8 mouse cellular contexts compared by ENCODE assay signal in the genomic region with DNA sequence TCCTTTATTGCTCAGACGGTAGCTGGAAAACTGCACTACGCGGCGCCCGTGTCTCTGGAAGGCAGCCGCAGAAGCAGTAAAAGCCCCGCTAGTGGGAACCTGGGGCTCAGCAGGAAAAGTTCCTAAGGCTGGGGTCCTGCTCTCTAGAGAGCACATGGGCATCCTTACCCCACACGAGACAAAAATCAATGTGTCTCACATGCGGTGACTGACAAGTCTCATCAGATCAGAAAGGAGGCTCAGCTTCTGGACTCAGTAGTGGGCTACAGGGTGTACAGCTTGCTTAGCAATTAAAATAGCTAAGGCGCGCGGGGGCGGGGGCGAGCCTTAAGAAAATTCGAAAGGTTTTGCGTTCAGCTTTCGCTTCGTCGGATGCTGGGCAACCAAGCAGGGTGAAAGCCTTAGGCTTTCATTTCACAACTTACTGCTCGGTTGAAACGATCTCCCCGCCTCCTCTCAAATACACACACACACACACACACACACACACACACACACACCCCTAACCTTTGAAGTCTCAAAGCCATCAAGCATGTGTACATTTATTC. TPM values are rescaled to one million over a fixed set of nuclear protein-coding genes. Genes with fewer than 3 reads are reported as not detected.
DNase-seq lines count a peak whose midpoint lies in the region; ATAC-seq and TF ChIP-seq lines count a peak whose summit lies in the region.

No protein-coding gene starts in this region.

- no peak for TF ChIP-seq CTCF in lung, adult 2 months (IDR thresholded peaks at IDR 0.05; ENCODE audit: insufficient read depth, low read length)

- ATAC-seq in heart, embryonic 11.5 days (replicated peaks; ENCODE audit: insufficient number of reproducible peaks, low FRiP score, low TSS enrichment) = no peak
- ATAC-seq in cerebellum, adult (ENCODE audit: insufficient number of reproducible peaks, low FRiP score, low TSS enrichment) = no peak

- peaks cover 81% of the 10 kb centered on the region for H3K4me1 ChIP-seq in embryonic facial prominence, embryonic 10.5 days
- H3K4me1 ChIP-seq in heart, embryonic 11.5 days (ENCODE audit: control insufficient read depth, insufficient read depth, low read length) = peaks cover 17% of the 10 kb centered on the region
- peaks cover 3% of the 10 kb centered on the region for H3K4me1 ChIP-seq in lung, adult 2 months (ENCODE audit: control insufficient read depth, insufficient read depth, low read length)

- peak; percentile 42 for DNase-seq in right cerebral cortex, postnatal 25 days
- no peak for DNase-seq in right cerebral cortex, postnatal 14 days
- DNase-seq in embryonic facial prominence, embryonic 10.5 days (ENCODE audit: low spot score) = peak; percentile 70
- peak; percentile 35 to 50 for DNase-seq in kidney, adult 8-10 months
- peak; percentile 72 for DNase-seq in lung, adult 2 months
- peak; percentile 73 for DNase-seq in retina, embryonic 14.5 days (ENCODE audit: low spot score)

- H3K9ac ChIP-seq in heart, embryonic 11.5 days (ENCODE audit: low read depth, low read length) = peak overlapping the region; percentile 81

- peak overlapping the region; percentile 81 for H3K4me3 ChIP-seq in embryonic facial prominence, embryonic 10.5 days
- peak overlapping the region; percentile 68 for H3K4me3 ChIP-seq in heart, embryonic 11.5 days (ENCODE audit: low read depth, low read length)
- H3K4me3 ChIP-seq in lung, adult 2 months (replicated peaks; ENCODE audit: extremely low read depth, low read depth, low read length) = peak overlapping the region; percentile 69

- TF ChIP-seq POLR2A in lung, adult 2 months (IDR thresholded peaks at IDR 0.05; ENCODE audit: borderline replicate concordance, extremely low read depth, low read depth, low read length) = no peak

- no peaks in the 10 kb centered on the region for H3K9me3 ChIP-seq in embryonic facial prominence, embryonic 10.5 days
- H3K9me3 ChIP-seq in heart, embryonic 11.5 days (replicated peaks; ENCODE audit: control insufficient read depth, low read length) = no peaks in the 10 kb centered on the region

- peaks cover 50% of the 10 kb centered on the region for H3K27me3 ChIP-seq in embryonic facial prominence, embryonic 10.5 days (replicated peaks; ENCODE audit: low read depth, poor library complexity, severe bottlenecking)
- H3K27me3 ChIP-seq in heart, embryonic 11.5 days (ENCODE audit: control insufficient read depth, insufficient read depth, low read length) = peaks cover 28% of the 10 kb centered on the region

- peak overlapping the region; percentile 94 for H3K4me2 ChIP-seq in heart, embryonic 11.5 days

- H3K27ac ChIP-seq in embryonic facial prominence, embryonic 10.5 days (replicated peaks) = peak overlapping the region; percentile 98
- H3K27ac ChIP-seq in heart, embryonic 11.5 days (ENCODE audit: low read depth, low read length) = peak overlapping the region; percentile 95

- under 1% methylated on average over 22 of the region's 22 CpGs for WGBS in embryonic facial prominence, embryonic 10.5 days
- WGBS in heart, embryonic 11.5 days (ENCODE audit: insufficient replicate concordance) = 1% methylated on average over 22 of the region's 22 CpGs
- WGBS in lung, adult 2 months = 1% methylated on average over 22 of the region's 22 CpGs

- no peaks in the 10 kb centered on the region for H3K36me3 ChIP-seq in embryonic facial prominence, embryonic 10.5 days (replicated peaks)
- H3K36me3 ChIP-seq in heart, embryonic 11.5 days (ENCODE audit: control insufficient read depth, insufficient read depth, low read length) = no peaks in the 10 kb centered on the region

RNA-seq across cellular contexts. Expression of a gene that starts 40.7 kb away (rescaled TPM):
- polyA plus RNA-seq in embryonic facial prominence, embryonic 10.5 days (2016; fragmentation: Nextera tagmentation; extraction: Ambion mirVana) = 52.0 and 53.0 TPM in 2 replicates
- 41.8 and 42.5 TPM in 2 replicates for polyA plus RNA-seq in heart, embryonic 11.5 days (2014; fragmentation: Nextera tagmentation; extraction: Ambion mirVana)
- 13.5 and 16.0 TPM in 2 replicates for polyA plus RNA-seq in lung, adult 2 months (2012; rRNA removed)
